Mouse (Mus musculus): ENCODE results near the gene Psma3. TPM values are rescaled to one million over a fixed set of nuclear protein-coding genes. Genes with fewer than 3 reads are reported as not detected.

Psma3 gene
- total RNA-seq (2022): 100 to 1,000 TPM; 310 to 386 (median 323) TPM

DNA sequence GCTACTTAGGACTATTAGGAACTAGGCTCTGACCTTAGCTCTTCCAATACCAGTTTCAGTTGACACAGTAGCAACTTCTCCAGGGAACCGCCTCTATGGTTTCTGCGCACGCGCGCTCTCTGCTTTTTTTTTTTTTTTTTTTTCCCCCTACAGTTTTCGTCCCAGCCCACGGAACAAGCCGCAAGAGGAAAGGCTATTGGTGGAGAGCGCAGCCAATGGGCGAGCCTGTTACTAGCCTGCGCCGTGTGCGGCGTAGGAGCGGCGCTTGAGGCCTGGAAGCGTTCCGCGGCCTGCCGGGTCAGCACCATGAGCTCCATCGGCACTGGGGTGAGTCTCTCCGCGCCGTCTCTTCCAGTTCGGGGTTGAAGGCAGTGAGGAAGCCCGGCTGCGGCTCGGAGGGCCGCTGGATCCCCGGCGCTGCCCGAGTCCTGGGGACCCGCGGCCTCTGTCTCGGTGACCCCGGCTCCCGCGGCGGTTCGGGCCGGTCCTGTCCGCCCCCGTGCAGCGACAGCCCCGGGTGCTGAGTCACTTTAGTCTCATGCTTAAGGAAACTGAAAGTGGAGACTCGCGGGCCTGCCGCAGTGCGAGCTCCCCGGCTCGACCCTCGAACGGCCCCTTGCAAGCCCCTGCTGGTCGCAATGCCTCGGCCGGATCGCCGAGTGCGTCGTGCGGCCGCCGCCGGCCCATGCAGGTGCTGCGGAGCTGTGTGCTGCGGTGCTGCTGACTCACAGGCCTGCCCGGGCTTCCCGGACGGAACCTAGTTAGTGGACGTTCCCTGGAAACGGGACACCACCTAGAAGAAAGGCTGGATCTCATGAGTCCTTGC, at the start of gene Psma3:
TSS of gene Psma3 (plus strand) at position 181 of the 826 bp plus-strand sequence.
- DNase-seq: peak; percentile 90

- DNase-seq: no peak
These were observed 44.6 kb upstream of the Psma3 start for GRCm38 (mm10) chr12:70929781-70930180.

GRCm38 (mm10) chr12:70937150-70937549, 37.3 kb upstream of the Psma3 start:
- no peak for DNase-seq

DNA sequence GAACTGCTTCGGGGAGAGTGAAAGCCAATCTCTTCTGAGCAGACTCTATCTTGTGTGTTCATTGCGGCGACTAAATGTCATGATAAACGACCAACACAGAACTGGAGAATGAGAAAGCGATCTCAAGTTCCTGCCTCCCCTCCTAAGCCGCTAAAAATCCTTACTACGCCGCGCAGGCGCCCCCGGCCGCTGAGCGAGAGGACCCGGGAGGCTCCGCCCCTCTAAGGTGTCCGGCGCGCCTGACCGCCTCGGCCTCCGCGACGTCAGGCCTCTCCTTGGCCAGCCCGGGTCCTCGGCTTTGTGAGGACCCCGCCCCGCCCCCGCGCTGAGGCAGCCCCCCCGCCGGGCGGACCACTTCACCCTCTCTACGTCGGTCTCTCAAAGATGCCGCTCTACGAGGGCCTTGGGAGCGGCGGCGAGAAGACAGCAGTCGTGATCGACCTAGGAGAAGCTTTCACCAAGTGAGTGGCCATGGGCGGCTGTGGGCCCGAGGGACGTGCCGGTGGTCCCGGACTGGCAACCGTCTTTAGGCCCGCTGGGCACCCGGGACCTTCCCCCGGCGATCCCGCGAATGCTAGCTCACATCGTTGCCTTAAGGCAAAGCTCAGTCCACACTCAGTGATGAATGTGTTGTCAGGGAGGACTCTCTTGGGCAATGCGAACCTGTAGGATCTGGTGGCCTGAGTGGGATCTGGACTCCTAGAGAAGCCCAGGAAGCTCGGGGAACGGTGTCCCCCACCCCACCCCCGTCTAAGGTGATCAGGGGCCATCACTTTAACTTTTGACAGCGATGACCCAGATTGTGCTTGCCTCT, 36.6 kb upstream of the Psma3 start, which contains the start of gene Actr10:
TSS of gene Actr10 (plus strand) at position 287 of the 814 bp plus-strand sequence.
- DNase-seq: peak; percentile 86

DNA sequence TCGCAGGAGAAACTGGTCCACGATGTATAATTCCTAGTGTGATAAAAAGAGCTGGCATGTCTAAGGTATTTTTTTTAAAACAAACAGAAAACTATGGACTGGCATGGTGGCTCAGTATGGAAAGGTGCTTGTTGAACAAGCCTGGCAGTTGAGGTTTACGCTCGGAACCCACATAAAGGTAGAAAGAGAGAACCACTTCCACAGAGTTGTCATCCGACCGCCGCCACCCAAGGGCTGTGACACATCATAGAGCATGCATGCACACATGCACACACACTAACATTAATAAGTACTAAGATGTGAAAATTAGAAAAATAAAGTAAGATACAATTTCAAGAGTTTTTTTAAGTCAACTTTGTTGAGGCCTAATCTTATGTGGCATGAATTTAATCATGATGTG, 33.6 kb upstream of the Psma3 start:
- no peak for DNase-seq

GRCm38 (mm10) chr12:70944181-70944580, 30.2 kb upstream of the Psma3 start:
- DNase-seq: no peak

DNA sequence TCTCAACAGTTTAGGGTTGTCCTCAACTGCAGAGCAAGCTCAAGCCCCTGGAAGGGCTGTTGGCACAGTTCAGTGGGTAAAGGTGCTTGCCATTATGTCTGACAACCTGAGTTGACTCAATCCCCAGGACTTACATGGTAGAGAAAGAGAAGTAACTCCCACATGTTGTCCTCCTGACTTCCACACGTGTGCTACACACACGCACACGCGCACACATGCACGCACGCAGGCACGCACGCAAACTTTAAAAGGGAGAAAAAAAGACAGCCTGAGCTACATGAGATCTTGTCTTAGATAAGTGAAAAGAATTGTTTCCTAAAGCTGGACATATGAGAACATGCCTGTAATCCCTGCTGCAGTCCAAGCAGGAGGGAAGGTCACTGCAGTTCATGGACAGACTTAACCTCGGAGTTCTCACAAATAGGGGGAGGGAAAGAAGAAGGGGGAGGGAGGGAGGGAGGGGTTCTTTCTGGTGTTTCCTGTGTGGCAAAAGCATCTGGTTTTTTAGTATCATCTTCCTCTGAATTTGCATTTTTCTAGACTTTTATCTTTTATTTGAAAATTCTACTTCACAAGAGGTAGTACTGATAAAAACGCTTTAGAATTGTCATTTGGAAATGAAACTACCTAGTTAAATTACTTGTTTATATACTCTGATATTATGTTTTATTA, 27.7 kb upstream of the Psma3 start:
- no peak for DNase-seq

DNA sequence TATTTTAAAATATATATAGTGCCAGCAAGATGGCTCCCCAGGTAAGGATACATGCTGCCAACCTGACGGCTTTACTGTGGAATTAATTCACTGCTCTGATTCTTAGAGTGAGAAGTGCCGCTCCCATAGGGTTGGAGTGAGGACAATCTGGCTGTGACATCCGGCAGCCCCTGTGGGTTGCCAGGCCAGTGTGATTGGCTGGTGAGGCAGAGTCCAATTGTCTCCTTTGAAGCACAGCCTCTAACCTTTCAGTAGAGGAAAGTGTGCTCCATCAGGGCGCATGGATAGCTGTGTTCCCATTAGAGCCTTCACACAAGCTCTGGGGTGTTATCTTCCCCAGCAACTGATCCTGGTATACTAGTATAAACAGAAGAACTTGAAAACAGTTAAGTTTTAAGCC, 15.8 kb upstream of the Psma3 start:
- DNase-seq: no peak

DNA sequence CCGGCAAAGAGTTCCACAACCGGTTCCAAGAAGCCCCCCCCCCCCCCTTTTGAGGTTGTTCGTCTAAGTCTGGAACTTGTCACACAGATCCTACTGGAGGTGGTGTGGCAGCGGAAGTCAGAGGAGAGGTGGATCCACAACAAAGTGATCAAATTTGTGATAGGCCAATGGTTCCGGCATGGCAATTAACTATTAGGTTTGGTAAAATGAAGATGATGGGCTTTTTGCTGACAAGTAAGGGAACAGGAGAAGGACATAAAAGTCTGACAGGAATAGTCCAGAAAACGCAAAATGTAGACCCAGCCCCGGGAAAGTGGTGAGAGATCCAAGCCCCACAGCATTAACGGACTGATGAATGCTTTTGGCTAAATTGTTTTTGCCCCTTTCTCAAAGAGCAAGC, 6.8 kb upstream of the Psma3 start:
- no peak for DNase-seq

DNA sequence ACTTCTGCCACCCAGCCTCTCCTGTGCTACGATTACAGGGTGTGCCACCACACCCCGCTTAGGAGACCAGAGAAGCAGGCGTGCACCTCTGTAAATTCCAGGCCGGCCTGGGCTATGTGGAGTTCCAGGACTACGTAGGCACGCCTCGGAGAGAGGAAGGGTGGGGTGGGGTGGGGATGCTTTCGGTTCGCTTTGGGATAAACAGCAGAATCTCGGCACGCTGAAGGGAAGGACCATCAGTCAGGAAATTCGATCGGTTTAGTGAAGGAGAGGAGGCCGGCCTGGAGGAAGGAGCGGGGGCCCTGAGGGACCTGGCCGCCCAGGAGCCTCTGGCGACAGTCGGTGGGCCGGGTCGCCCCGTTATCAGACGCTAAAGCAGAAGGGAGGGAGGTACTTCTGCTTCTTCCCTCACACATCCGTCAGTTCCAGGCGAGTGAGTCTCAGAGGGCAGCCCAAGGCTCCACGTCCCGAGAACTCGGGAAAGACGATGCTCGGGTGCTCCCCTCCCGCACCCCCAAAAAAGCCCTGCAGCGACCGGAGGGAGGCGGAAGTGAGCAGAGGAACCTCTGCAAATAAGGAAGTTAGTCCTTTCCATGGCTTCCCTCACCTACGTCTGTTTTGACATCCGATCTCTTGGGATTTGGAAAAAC, 6.2 kb upstream of the Psma3 start:
- peak; percentile 76 for DNase-seq

- peak; percentile 84 for DNase-seq
These were observed 5.6 kb upstream of the Psma3 start for GRCm38 (mm10) chr12:70968791-70969307.

GRCm38 (mm10) chr12:70969485-70970184, 4.8 kb upstream of the Psma3 start:
- peak; percentile 42 for DNase-seq

DNA sequence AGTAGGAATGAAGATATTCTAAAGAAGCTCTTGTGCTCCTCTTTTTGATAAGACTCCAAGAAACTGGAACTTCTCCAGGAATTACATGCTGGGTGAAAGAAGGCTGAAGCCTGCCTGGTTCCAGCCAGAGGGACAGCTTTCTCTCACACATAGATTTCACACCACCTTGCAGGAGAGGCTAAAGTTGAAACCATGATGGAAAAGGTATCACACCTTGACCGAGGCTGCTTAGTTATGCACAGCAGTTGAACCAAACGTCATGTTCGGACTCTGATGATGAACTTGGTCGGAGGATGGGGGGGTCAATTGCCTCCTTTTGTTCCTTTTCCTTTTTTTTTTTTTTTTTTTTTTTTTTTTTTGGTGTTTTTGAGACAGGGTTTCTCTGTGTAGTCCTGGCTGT, 590 bp upstream of the Psma3 start:
- DNase-seq: no peak

- DNase-seq: no peak
These were observed 985 bp downstream of the Psma3 start for GRCm38 (mm10) chr12:70975406-70975805.

GRCm38 (mm10) chr12:70975891-70976290, 1.5 kb downstream of the Psma3 start:
- DNase-seq: no peak

- DNase-seq: no peak
These were observed 3.9 kb downstream of the Psma3 start for GRCm38 (mm10) chr12:70978345-70978744.

GRCm38 (mm10) chr12:70984855-70985550, 10.6 kb downstream of the Psma3 start:
- no peak for DNase-seq

GRCm38 (mm10) chr12:70997225-70997624, 22.8 kb downstream of the Psma3 start:
- no peak for DNase-seq

GRCm38 (mm10) chr12:70999423-70999903, 25.0 kb downstream of the Psma3 start:
- no peak for DNase-seq

DNA sequence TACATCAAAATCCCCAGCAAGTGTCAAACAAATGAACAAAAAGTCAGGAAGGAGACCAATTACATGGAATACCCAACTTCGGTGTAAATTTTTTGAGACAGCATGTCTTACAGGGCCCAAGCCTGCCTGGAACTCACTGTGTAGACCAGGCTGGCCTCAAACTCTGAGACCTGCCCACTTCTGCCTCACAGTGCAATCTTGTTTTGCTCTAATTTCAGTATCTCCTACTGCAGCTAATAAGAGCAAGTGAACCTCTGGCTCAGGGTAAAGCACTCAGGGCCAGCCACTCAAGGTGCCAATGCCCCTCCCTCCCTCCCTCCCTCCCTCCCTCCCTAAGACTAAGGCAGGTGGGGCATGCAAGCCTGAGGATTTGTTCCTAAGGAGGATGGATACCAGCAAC, 25.9 kb downstream of the Psma3 start:
- no peak for DNase-seq

- DNase-seq: no peak
These were observed 27.0 kb downstream of the Psma3 start for GRCm38 (mm10) chr12:71001456-71001855.

All from adrenal gland, adult 8-10 months (tissue).